Comparison of ENCODE assay signal across 8 mouse cellular contexts in genomic region chr3:87566066-87566465, GRCm38 (mm10). TPM values are rescaled to one million over a fixed set of nuclear protein-coding genes. Genes with fewer than 3 reads are reported as not detected.
DNase-seq lines count a peak whose midpoint lies in the region; ATAC-seq and TF ChIP-seq lines count a peak whose summit lies in the region.

No protein-coding gene starts in this region.

- peak; percentile 71 for DNase-seq in WW6 (ENCODE audit: low read depth, low spot score)
- peak; percentile 81 to 90 for DNase-seq in cerebellum, postnatal 36 days
- DNase-seq in gastrocnemius, adult 2 months, result peak; percentile 79
- DNase-seq in layer of hippocampus, postnatal 36 days, result peak; percentile 76 to 83
- DNase-seq in lung, postnatal 14 days, result peak; percentile 63
- DNase-seq in retina, adult 2 months (ENCODE audit: low read depth, low spot score), result peak; percentile 85

- no peak for TF ChIP-seq CTCF in gastrocnemius, adult 2 months (IDR thresholded peaks at IDR 0.05)

- peak; percentile 100 for ATAC-seq in hindbrain, embryonic 16.5 days
- ATAC-seq in erythroblast, adult 5-6 weeks (replicated peaks; ENCODE audit: low FRiP score, poor library complexity, severe bottlenecking), result no peak

- H3K4me2 ChIP-seq in hindbrain, embryonic 16.5 days (ENCODE audit: low read length), result peak overlapping the region; percentile 65

- no peaks in the 10 kb centered on the region for H3K27me3 ChIP-seq in hindbrain, embryonic 16.5 days (replicated peaks; ENCODE audit: control insufficient read depth, insufficient read depth, low read length)

- H3K36me3 ChIP-seq in hindbrain, embryonic 16.5 days (ENCODE audit: control insufficient read depth, insufficient read depth, low read length), result no peaks in the 10 kb centered on the region

- H3K27ac ChIP-seq in gastrocnemius, adult 2 months, result no peak overlapping the region
- H3K27ac ChIP-seq in hindbrain, embryonic 16.5 days (ENCODE audit: low read depth, low read length), result peak overlapping the region; percentile 86

- WGBS in hindbrain, embryonic 16.5 days, result 3% methylated on average over 4 of the region's 4 CpGs

- H3K9me3 ChIP-seq in hindbrain, embryonic 16.5 days (ENCODE audit: control insufficient read depth, low read length), result no peaks in the 10 kb centered on the region

- peak overlapping the region; percentile 52 for H3K9ac ChIP-seq in hindbrain, embryonic 16.5 days (ENCODE audit: low read depth, low read length)

- H3K4me1 ChIP-seq in hindbrain, embryonic 16.5 days (ENCODE audit: control insufficient read depth, insufficient read depth, low read depth, low read length), result peaks cover 10% of the 10 kb centered on the region; the same call in 1 of the 2 replicates

- intact Hi-C loops in gastrocnemius, adult 2 months (cut with DNase I), result no loop called here

- H3K4me3 ChIP-seq in gastrocnemius, adult 2 months, result peak overlapping the region; percentile 40
- peak overlapping the region; percentile 40 for H3K4me3 ChIP-seq in hindbrain, embryonic 16.5 days (ENCODE audit: low read length)

RNA-seq across cellular contexts. Expression of gene Etv3, which starts 40.9 kb away (rescaled TPM):
- total RNA-seq in gastrocnemius, adult 2 months (2021), result 10 to 100 TPM in 1 of 2 experiments, 1 to 10 TPM in 1; 9.5 to 10.6 TPM
- 9.2 and 10.3 TPM in 2 replicates for polyA plus RNA-seq in hindbrain, embryonic 16.5 days (2015; fragmentation: Nextera tagmentation; extraction: Ambion mirVana)
- total RNA-seq in layer of hippocampus, postnatal 36 days (2021), result 10 to 100 TPM; 23.2 TPM
- total RNA-seq in erythroblast, adult 5-6 weeks (2015; ENCODE audit: low replicate concordance), result 1.3 and 2.3 TPM in 2 replicates
- total RNA-seq in erythroblast, adult 5-6 weeks (2017; ENCODE audit: low replicate concordance), result 1.4 and 2.5 TPM in 2 replicates

RNA-seq across cellular contexts. Expression of gene Arhgef11, which starts 51.3 kb away (rescaled TPM):
- 10 to 100 TPM; 16.5 to 17.3 TPM for total RNA-seq in gastrocnemius, adult 2 months (2021)
- 20.9 and 23.3 TPM in 2 replicates for polyA plus RNA-seq in hindbrain, embryonic 16.5 days (2015; fragmentation: Nextera tagmentation; extraction: Ambion mirVana)
- 10 to 100 TPM; 60.5 to 62.4 TPM for total RNA-seq in layer of hippocampus, postnatal 36 days (2021)
- total RNA-seq in erythroblast, adult 5-6 weeks (2015; ENCODE audit: low replicate concordance), result 1.9 and 4.4 TPM in 2 replicates
- 2.2 and 2.8 TPM in 2 replicates for total RNA-seq in erythroblast, adult 5-6 weeks (2017; ENCODE audit: low replicate concordance)
